Mouse (Mus musculus): ENCODE data around the gene Cep170. TPM values are rescaled to one million over a fixed set of nuclear protein-coding genes. Genes with fewer than 3 reads are reported as not detected.

The Cep170 gene
- 10 to 100 TPM; 54.1 to 57.3 TPM for total RNA-seq (2023)

GRCm38 (mm10) chr1:176814036-176814420 is at the start of gene Cep170:
TSS of gene Cep170 (minus strand) at chr1:176814067.

GRCm38 (mm10) chr1:176814591-176815062 is 760 bp upstream of the Cep170 start, which contains the start of gene Sdccag8:
TSS of gene Sdccag8 (plus strand) at chr1:176814660.

Other genes starting within 250 kb of the Cep170 start
- 10 to 100 TPM; 17.0 to 18.4 TPM for gene Sdccag8, start 593 bp upstream of the Cep170 start, total RNA-seq (2023)